Mouse (Mus musculus): ENCODE data around the gene Nupl1.

DNA sequence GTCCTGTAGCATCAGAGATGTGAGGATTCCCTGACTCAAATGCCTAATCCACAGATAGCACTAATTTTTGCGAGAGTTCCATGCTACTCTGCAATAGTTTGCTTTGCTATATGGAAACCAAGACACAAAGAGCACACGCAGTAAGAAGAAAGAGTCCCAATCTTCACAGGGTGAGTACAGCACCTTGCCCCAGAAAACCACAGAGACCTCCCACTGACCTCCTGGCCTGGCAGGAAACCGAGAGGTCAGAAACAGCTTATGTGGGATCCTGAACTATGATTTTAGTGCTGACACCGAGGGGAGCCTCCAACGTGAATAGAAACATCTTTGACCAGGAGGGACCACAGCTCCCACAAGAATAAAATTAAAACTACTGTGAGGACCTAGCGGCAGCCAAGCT is 113.4 kb downstream of the Nupl1 start:
- TF ChIP-seq POLR2A (IDR thresholded peaks at IDR 0.05; ENCODE audit: low read depth, low read length) (no peak), CTCF (conservative IDR thresholded peaks at IDR 0.05; ENCODE audit: insufficient read depth, insufficient read length, low read depth, low read length) (no peak)
